Mouse (Mus musculus) myocyte (in vitro differentiated cells): ENCODE measurements around the gene Cmbl. TPM values are rescaled to one million over a fixed set of nuclear protein-coding genes. Genes with fewer than 3 reads are reported as not detected.

Source experiments
- H3K27me3 ChIP-seq: one replicate; pipeline ENCODE4 v1.6.1; 2011; ENCODE audit not compliant: control insufficient read depth, insufficient read depth, insufficient read length
- H3K36me3 ChIP-seq: one replicate; pipeline ENCODE4 v1.6.1; 2011; ENCODE audit not compliant: control insufficient read depth, insufficient read depth
- H3K4me2 ChIP-seq: one replicate; pipeline ENCODE4 v1.6.1; 2011; ENCODE audit warnings: low read depth, control low read depth
- H3K4me3 ChIP-seq: one replicate; pipeline ENCODE4 v1.5.1; 2011; ENCODE audit warnings: mild to moderate bottlenecking, control low read depth, moderate library complexity
- H3K79me2 ChIP-seq: one replicate; pipeline ENCODE4 v1.6.1; 2011; ENCODE audit not compliant: control insufficient read depth, insufficient read depth
- H3ac ChIP-seq: one replicate; pipeline ENCODE4 v1.6.1; 2011; ENCODE audit not compliant: control insufficient read depth, insufficient read length
- CEBPB ChIP-seq: IDR thresholded peaks from 2 replicates; pipeline ENCODE4 v1.6.1; 2011; ENCODE audit warnings: mild to moderate bottlenecking, moderate library complexity; ENCODE audit not compliant: poor library complexity, insufficient read depth, severe bottlenecking
- E2F4 ChIP-seq: IDR thresholded peaks from one replicate; pipeline ENCODE4 v1.6.1; 2011; ENCODE audit warnings: mild to moderate bottlenecking, control low read depth, moderate library complexity; ENCODE audit not compliant: insufficient read depth
- MAX ChIP-seq: IDR thresholded peaks from one replicate; pipeline ENCODE4 v1.6.1; 2011; ENCODE audit warnings: low read depth, mild to moderate bottlenecking, control low read depth
- MYOD1 ChIP-seq, 3 experiments: IDR thresholded peaks; one replicate each; pipeline ENCODE4 v1.6.1; 2011; ENCODE audit warnings: control low read depth in 2 of 3, low read depth in 2 of 3, mild to moderate bottlenecking in 2 of 3, moderate library complexity in 1 of 3; ENCODE audit not compliant: insufficient read length in 2 of 3, control insufficient read depth in 1 of 3
- MYOG ChIP-seq, 3 experiments: IDR thresholded peaks; one replicate each; pipeline ENCODE4 v1.6.1; 2011; ENCODE audit warnings: control low read depth in 2 of 3, low read depth in 2 of 3, mild to moderate bottlenecking in 2 of 3; ENCODE audit not compliant: insufficient read length in 2 of 3, control insufficient read depth in 1 of 3, insufficient read depth in 1 of 3
- POLR2A ChIP-seq: IDR thresholded peaks from one replicate; pipeline ENCODE4 v1.6.1; 2011; ENCODE audit warnings: low read depth, mild to moderate bottlenecking, control low read depth, moderate library complexity; ENCODE audit not compliant: insufficient read length
- POLR2AphosphoS2 ChIP-seq: IDR thresholded peaks from one replicate; pipeline ENCODE4 v1.6.1; 2011; ENCODE audit warnings: low read depth, control low read depth; ENCODE audit not compliant: insufficient read length
- REST ChIP-seq: IDR thresholded peaks from one replicate; pipeline ENCODE4 v1.6.1; 2011; ENCODE audit warnings: mild to moderate bottlenecking, control low read depth, moderate library complexity; ENCODE audit not compliant: insufficient read depth, insufficient read length
- SRF ChIP-seq: IDR thresholded peaks from one replicate; pipeline ENCODE4 v1.6.1; 2011; ENCODE audit warnings: low read depth; ENCODE audit not compliant: control insufficient read depth, insufficient read length
- TCF12 ChIP-seq: IDR thresholded peaks from one replicate; pipeline ENCODE4 v1.6.1; 2011; ENCODE audit warnings: mild to moderate bottlenecking, control low read depth; ENCODE audit not compliant: poor library complexity, insufficient read depth, severe bottlenecking
- TCF3 ChIP-seq: IDR thresholded peaks from one replicate; pipeline ENCODE4 v1.6.1; 2011; ENCODE audit warnings: low read depth, control low read depth; ENCODE audit not compliant: insufficient read length
- USF1 ChIP-seq: IDR thresholded peaks from one replicate; pipeline ENCODE4 v1.6.1; 2011; ENCODE audit warnings: low read depth, mild to moderate bottlenecking, control low read depth, moderate library complexity
- polyA plus RNA-seq: library from polyadenylated mRNA; unstranded; fragments of >200 nt; fragmentation: generic; extraction: Trizol; gene quantifications from one replicate; pipeline ENCODE4 v1.2.1, GENCODE M21; 2012; ENCODE audit warnings: missing spikeins

Cmbl gene
- polyA plus RNA-seq, result 29.0 TPM

DNA sequence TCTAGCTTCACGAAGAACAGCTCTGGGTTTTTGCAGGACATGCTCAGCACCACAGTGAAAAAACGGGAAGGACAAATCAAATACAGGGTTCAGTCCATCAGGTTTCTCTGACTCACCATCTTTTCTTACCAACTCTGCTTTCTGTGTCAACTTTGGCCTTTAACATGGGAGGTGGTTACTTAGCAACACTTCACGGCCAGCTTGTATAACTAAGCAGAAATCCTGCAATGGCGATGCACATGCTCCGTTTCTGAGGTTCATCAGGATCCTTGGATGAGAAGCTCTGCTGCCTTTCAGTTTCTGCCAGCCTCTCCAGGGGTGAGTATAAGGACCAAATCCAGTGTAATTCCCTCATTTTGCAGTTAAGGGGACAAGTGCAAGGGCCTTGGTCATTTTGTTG is at the start of gene Cmbl:
Gene Cmbl, plus strand, starts transcription at position 206 of the 400 bp plus-strand sequence.
- TF ChIP-seq USF1, result no peak
- no peak for TF ChIP-seq E2F4
- Histone ChIP-seq H3K27me3 (no peaks in the 10 kb centered on the region), H3K79me2 (no peaks in the 10 kb centered on the region), H3K36me3 (no peaks in the 10 kb centered on the region), H3K4me2 (no peak within 1 kb of the TSS), H3K4me3 (no peak within 1 kb of the TSS), H3ac (no peak within 1 kb of the TSS)

DNA sequence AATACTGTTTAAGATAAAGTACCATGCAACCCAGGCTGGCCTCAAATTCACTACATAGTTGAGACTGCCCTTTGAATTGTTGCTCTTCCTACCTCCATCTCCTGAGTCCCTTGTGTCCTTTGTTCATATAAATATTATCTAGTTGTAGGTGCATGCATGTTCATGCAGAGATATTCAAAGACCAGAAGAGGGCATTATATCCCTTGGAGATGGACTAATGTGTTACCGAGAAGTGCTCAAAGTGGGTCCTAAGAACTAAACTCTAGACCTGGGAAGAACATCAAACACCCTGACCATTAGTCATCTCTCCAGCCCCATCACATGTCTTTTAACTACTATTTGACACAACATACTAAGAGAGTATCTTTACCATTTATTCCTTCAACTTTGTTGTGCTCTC is 48.0 kb upstream of the Cmbl start:
- Histone ChIP-seq H3K4me2 (no peak overlapping the region), H3K4me3 (no peak overlapping the region), H3ac (no peak overlapping the region), H3K27me3 (no peaks in the 10 kb centered on the region), H3K36me3 (no peaks in the 10 kb centered on the region), H3K79me2 (peaks cover 100% of the 10 kb centered on the region)
- no peak for TF ChIP-seq USF1
- no peak for TF ChIP-seq MYOD1 (IDR thresholded peaks at IDR 0.05; ENCODE audit: control insufficient read depth in 1 of 3, insufficient read length in 2 of 3, low read depth in 2 of 3)
- TF ChIP-seq TCF3, result no peak
- no peak for TF ChIP-seq MYOG (IDR thresholded peaks at IDR 0.05; ENCODE audit: control insufficient read depth in 1 of 3, insufficient read depth in 1 of 3, insufficient read length in 2 of 3, low read depth in 2 of 3)
- no peak for TF ChIP-seq POLR2AphosphoS2
- no peak for TF ChIP-seq POLR2A
- no peak for TF ChIP-seq SRF
- TF ChIP-seq TCF12, result no peak

- H3K36me3 ChIP-seq, result no peaks in the 10 kb centered on the region
- H3K79me2 ChIP-seq, result peaks cover 100% of the 10 kb centered on the region
- H3ac ChIP-seq, result no peak overlapping the region
- no peak overlapping the region for H3K4me3 ChIP-seq
- no peak overlapping the region for H3K4me2 ChIP-seq
- no peaks in the 10 kb centered on the region for H3K27me3 ChIP-seq
- TF ChIP-seq SRF (no peak), CEBPB (no peak), MAX (no peak), TCF12 (no peak), POLR2AphosphoS2 (no peak), REST (no peak), TCF3 (no peak), USF1 (no peak), MYOG (IDR thresholded peaks at IDR 0.05; ENCODE audit: control insufficient read depth in 1 of 3, insufficient read depth in 1 of 3, insufficient read length in 2 of 3, low read depth in 2 of 3) (no peak), MYOD1 (IDR thresholded peaks at IDR 0.05; ENCODE audit: control insufficient read depth in 1 of 3, insufficient read length in 2 of 3, low read depth in 2 of 3) (no peak), POLR2A (no peak), E2F4 (no peak)
Observed at GRCm38 (mm10) chr15:31518371-31518770, 46.8 kb upstream of the Cmbl start.

DNA sequence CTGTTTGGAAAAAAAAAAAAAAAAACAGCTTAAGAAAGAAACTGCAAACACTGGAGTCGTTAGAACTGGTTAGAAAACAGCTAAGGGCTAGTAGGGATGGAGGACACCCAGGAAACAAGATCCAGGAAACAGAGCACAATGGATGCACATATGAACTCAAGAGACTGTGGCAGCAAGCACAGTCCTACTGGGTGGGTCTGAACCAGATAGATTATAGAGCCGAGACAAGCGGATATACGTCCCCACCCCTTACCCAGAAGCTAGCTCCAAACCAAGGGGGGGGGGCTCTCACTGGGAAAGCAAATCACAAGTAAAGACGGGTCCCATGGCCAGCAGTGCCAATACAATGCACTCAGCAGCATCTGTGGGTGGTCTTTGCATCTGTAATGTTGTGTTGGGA is 46.2 kb upstream of the Cmbl start:
- Histone ChIP-seq H3ac (no peak overlapping the region), H3K4me3 (no peak overlapping the region), H3K4me2 (no peak overlapping the region), H3K36me3 (no peaks in the 10 kb centered on the region), H3K79me2 (peaks cover 100% of the 10 kb centered on the region), H3K27me3 (no peaks in the 10 kb centered on the region)
- TF ChIP-seq E2F4 (no peak), POLR2AphosphoS2 (no peak), REST (no peak), CEBPB (no peak), TCF3 (no peak), MAX (no peak), MYOD1 (IDR thresholded peaks at IDR 0.05; ENCODE audit: control insufficient read depth in 1 of 3, insufficient read length in 2 of 3, low read depth in 2 of 3) (no peak)

DNA sequence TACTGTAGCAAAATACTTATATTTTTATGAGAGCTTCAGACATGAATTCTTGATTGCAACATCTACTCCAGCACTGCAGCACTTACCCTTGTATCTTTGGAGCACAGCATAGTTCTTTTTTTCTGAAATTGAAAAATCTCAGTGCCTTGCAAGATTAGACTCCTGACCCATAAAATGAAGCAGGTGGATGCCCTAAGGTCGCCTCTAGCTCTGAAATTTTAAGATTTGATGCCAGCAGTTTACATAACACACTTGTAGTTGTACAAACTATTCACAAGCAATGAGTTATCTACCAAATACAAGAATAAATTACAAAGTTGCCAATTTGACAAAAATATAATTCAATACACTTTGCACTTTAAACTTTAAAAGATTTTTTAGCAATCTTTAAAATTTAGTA is 38.7 kb upstream of the Cmbl start:
- Histone ChIP-seq H3K4me2 (no peak overlapping the region), H3ac (no peak overlapping the region), H3K79me2 (peaks cover 89% of the 10 kb centered on the region), H3K36me3 (no peaks in the 10 kb centered on the region), H3K4me3 (no peak overlapping the region), H3K27me3 (no peaks in the 10 kb centered on the region)
- TF ChIP-seq MYOG (IDR thresholded peaks at IDR 0.05; ENCODE audit: control insufficient read depth in 1 of 3, insufficient read depth in 1 of 3, insufficient read length in 2 of 3, low read depth in 2 of 3) (no peak), TCF3 (no peak), MYOD1 (IDR thresholded peaks at IDR 0.05; ENCODE audit: control insufficient read depth in 1 of 3, insufficient read length in 2 of 3, low read depth in 2 of 3) (no peak), REST (no peak), SRF (no peak), E2F4 (no peak), MAX (no peak), CEBPB (no peak), USF1 (no peak), POLR2A (no peak), TCF12 (no peak), POLR2AphosphoS2 (no peak)
